Mouse (Mus musculus) G1E-ER4 (cell line): ENCODE data around the gene Pla1a. TPM values are rescaled to one million over a fixed set of nuclear protein-coding genes. Genes with fewer than 3 reads are reported as not detected.

Source experiments
- GATA1 ChIP-seq: IDR thresholded peaks from one replicate; pipeline ENCODE4 v1.8.0; 2012; ENCODE audit warnings: low read length, inconsistent platforms
- polyA plus RNA-seq: library from polyadenylated mRNA; stranded (reverse); fragments of >175 nt; gene quantifications from 2 replicates; pipeline ENCODE4 v1.2.3, GENCODE M21; 2012

Pla1a gene
- polyA plus RNA-seq, 1 experiment = not detected

- TF ChIP-seq GATA1 = no peak
Observed at GRCm38 (mm10) chr16:38463305-38463704, 30.4 kb upstream of the Pla1a start.

GRCm38 (mm10) chr16:38462161-38462560 lies 29.2 kb upstream of the Pla1a start:
- TF ChIP-seq GATA1 = no peak

- TF ChIP-seq GATA1 = no peak
Observed at GRCm38 (mm10) chr16:38461749-38462148, 28.8 kb upstream of the Pla1a start.

GRCm38 (mm10) chr16:38459990-38460389 lies 27.0 kb upstream of the Pla1a start:
- TF ChIP-seq GATA1 = no peak

- TF ChIP-seq GATA1 = no peak
Observed at GRCm38 (mm10) chr16:38458600-38459280, 25.8 kb upstream of the Pla1a start.

- no peak for TF ChIP-seq GATA1
Observed at GRCm38 (mm10) chr16:38456812-38457567, 24.0 kb upstream of the Pla1a start.

GRCm38 (mm10) chr16:38455511-38456418 lies 22.8 kb upstream of the Pla1a start, which contains the start of gene Cd80:
Gene Cd80, plus strand, starts transcription at chr16:38455561.
- no peak for TF ChIP-seq GATA1

GRCm38 (mm10) chr16:38454533-38455254 lies 21.7 kb upstream of the Pla1a start:
- no peak for TF ChIP-seq GATA1

GRCm38 (mm10) chr16:38453952-38454351 lies 21.0 kb upstream of the Pla1a start:
- no peak for TF ChIP-seq GATA1

- no peak for TF ChIP-seq GATA1
Observed at GRCm38 (mm10) chr16:38453203-38453553, 20.2 kb upstream of the Pla1a start.

- TF ChIP-seq GATA1 = no peak
Observed at GRCm38 (mm10) chr16:38452442-38453202, 19.7 kb upstream of the Pla1a start, which contains the start of gene Adprh. Gene Adprh, minus strand, starts transcription at chr16:38452703.

- TF ChIP-seq GATA1 = no peak
Observed at GRCm38 (mm10) chr16:38451421-38452205, 18.7 kb upstream of the Pla1a start.

GRCm38 (mm10) chr16:38450707-38451106 lies 17.8 kb upstream of the Pla1a start:
- no peak for TF ChIP-seq GATA1

- no peak for TF ChIP-seq GATA1
Observed at GRCm38 (mm10) chr16:38448458-38448857, 15.5 kb upstream of the Pla1a start.

- TF ChIP-seq GATA1 = no peak
Observed at GRCm38 (mm10) chr16:38447366-38447765, 14.4 kb upstream of the Pla1a start.
